Mouse (Mus musculus): ENCODE results near the gene Kidins220. TPM values are rescaled to one million over a fixed set of nuclear protein-coding genes. Genes with fewer than 3 reads are reported as not detected.

The Kidins220 gene
- polyA plus RNA-seq, 1 experiment: 225 TPM

- Histone ChIP-seq H3K27ac (ENCODE audit: insufficient read depth, low read length) (no peak overlapping the region), H3K4me1 (ENCODE audit: control insufficient read depth, insufficient read depth, low read length) (peaks cover 2% of the 10 kb centered on the region; the same call in 1 of the 2 replicates), H3K4me3 (ENCODE audit: insufficient read depth, low read length) (no peak overlapping the region)
- TF ChIP-seq CTCF (IDR thresholded peaks at IDR 0.05; ENCODE audit: extremely low read depth, insufficient read depth, low read length) (no peak), POLR2A (IDR thresholded peaks at IDR 0.05; ENCODE audit: extremely low read depth, insufficient read depth, low read length) (no peak)
These were observed 12.9 kb upstream of the Kidins220 start for GRCm38 (mm10) chr12:24961821-24962220.

GRCm38 (mm10) chr12:24962362-24962967, 12.3 kb upstream of the Kidins220 start:
- Histone ChIP-seq H3K4me3 (ENCODE audit: insufficient read depth, low read length) (no peak overlapping the region), H3K4me1 (ENCODE audit: control insufficient read depth, insufficient read depth, low read length) (peaks cover 2% of the 10 kb centered on the region; the same call in 1 of the 2 replicates), H3K27ac (ENCODE audit: insufficient read depth, low read length) (no peak overlapping the region)
- TF ChIP-seq POLR2A (IDR thresholded peaks at IDR 0.05; ENCODE audit: extremely low read depth, insufficient read depth, low read length) (no peak), CTCF (IDR thresholded peaks at IDR 0.05; ENCODE audit: extremely low read depth, insufficient read depth, low read length) (no peak)

GRCm38 (mm10) chr12:24963393-24964022, 11.2 kb upstream of the Kidins220 start:
- TF ChIP-seq POLR2A (IDR thresholded peaks at IDR 0.05; ENCODE audit: extremely low read depth, insufficient read depth, low read length) (no peak), CTCF (IDR thresholded peaks at IDR 0.05; ENCODE audit: extremely low read depth, insufficient read depth, low read length) (no peak)

GRCm38 (mm10) chr12:24965406-24965805, 9.3 kb upstream of the Kidins220 start:
- Histone ChIP-seq H3K4me3 (ENCODE audit: insufficient read depth, low read length) (no peak overlapping the region), H3K27ac (ENCODE audit: insufficient read depth, low read length) (peak overlapping the region; percentile 19; the same call in 1 of the 2 replicates), H3K4me1 (ENCODE audit: control insufficient read depth, insufficient read depth, low read length) (peaks cover 2% of the 10 kb centered on the region; the same call in 1 of the 2 replicates)
- no peak for TF ChIP-seq POLR2A (IDR thresholded peaks at IDR 0.05; ENCODE audit: extremely low read depth, insufficient read depth, low read length)
- TF ChIP-seq CTCF (IDR thresholded peaks at IDR 0.05; ENCODE audit: extremely low read depth, insufficient read depth, low read length): no peak

More at GRCm38 (mm10) chr12:24963393-24964022, 11.2 kb upstream of the Kidins220 start:
- Histone ChIP-seq H3K4me3 (ENCODE audit: insufficient read depth, low read length) (no peak overlapping the region), H3K4me1 (ENCODE audit: control insufficient read depth, insufficient read depth, low read length) (peaks cover 2% of the 10 kb centered on the region; the same call in 1 of the 2 replicates), H3K27ac (ENCODE audit: insufficient read depth, low read length) (no peak overlapping the region)

- Histone ChIP-seq H3K4me1 (ENCODE audit: control insufficient read depth, insufficient read depth, low read length) (peaks cover 2% of the 10 kb centered on the region; the same call in 1 of the 2 replicates), H3K4me3 (ENCODE audit: insufficient read depth, low read length) (no peak overlapping the region), H3K27ac (ENCODE audit: insufficient read depth, low read length) (peak overlapping the region; percentile 19)
- TF ChIP-seq CTCF (IDR thresholded peaks at IDR 0.05; ENCODE audit: extremely low read depth, insufficient read depth, low read length) (no peak), POLR2A (IDR thresholded peaks at IDR 0.05; ENCODE audit: extremely low read depth, insufficient read depth, low read length) (no peak)
These were observed 8.7 kb upstream of the Kidins220 start for GRCm38 (mm10) chr12:24966046-24966445.

GRCm38 (mm10) chr12:24971490-24972200, 3.1 kb upstream of the Kidins220 start:
- Histone ChIP-seq H3K4me1 (ENCODE audit: control insufficient read depth, insufficient read depth, low read length) (peaks cover under 1% of the 10 kb centered on the region), H3K4me3 (ENCODE audit: insufficient read depth, low read length) (no peak overlapping the region), H3K27ac (ENCODE audit: insufficient read depth, low read length) (no peak overlapping the region)
- TF ChIP-seq CTCF (IDR thresholded peaks at IDR 0.05; ENCODE audit: extremely low read depth, insufficient read depth, low read length) (no peak), POLR2A (IDR thresholded peaks at IDR 0.05; ENCODE audit: extremely low read depth, insufficient read depth, low read length) (no peak)

GRCm38 (mm10) chr12:24972371-24973350, 2.1 kb upstream of the Kidins220 start:
- TF ChIP-seq CTCF (IDR thresholded peaks at IDR 0.05; ENCODE audit: extremely low read depth, insufficient read depth, low read length) (no peak), POLR2A (IDR thresholded peaks at IDR 0.05; ENCODE audit: extremely low read depth, insufficient read depth, low read length) (no peak)
- H3K27ac ChIP-seq (ENCODE audit: insufficient read depth, low read length): no peak overlapping the region
- no peak overlapping the region for H3K4me3 ChIP-seq (ENCODE audit: insufficient read depth, low read length)
- peaks cover 4% of the 10 kb centered on the region for H3K4me1 ChIP-seq (ENCODE audit: control insufficient read depth, insufficient read depth, low read length)

GRCm38 (mm10) chr12:24973586-24973985, 1.1 kb upstream of the Kidins220 start:
- Histone ChIP-seq H3K4me3 (ENCODE audit: insufficient read depth, low read length) (no peak overlapping the region), H3K27ac (ENCODE audit: insufficient read depth, low read length) (no peak overlapping the region), H3K4me1 (ENCODE audit: control insufficient read depth, insufficient read depth, low read length) (peaks cover 4% of the 10 kb centered on the region)
- no peak for TF ChIP-seq POLR2A (IDR thresholded peaks at IDR 0.05; ENCODE audit: extremely low read depth, insufficient read depth, low read length)

Measured in cortical plate, adult 2 months (tissue).